Mouse (Mus musculus) liver, adult 2 months (tissue): ENCODE data around the gene Rpl35a. TPM values are rescaled to one million over a fixed set of nuclear protein-coding genes. Genes with fewer than 3 reads are reported as not detected.

Experiments used
- DNase-seq: peaks from one replicate; pipeline ENCODE4 v3.0.0-alpha.2; 2011; ENCODE audit warnings: low read depth, low spot score; ENCODE audit errors: extremely low read depth
- H3K27ac ChIP-seq: fragments of 200-500 bp; replicated peaks from 2 replicates; pipeline ENCODE4 v1.5.1; 2012; ENCODE audit warnings: low read depth, mild to moderate bottlenecking, control low read depth, inconsistent platforms, low read length; ENCODE audit not compliant: insufficient read depth
- H3K27me3 ChIP-seq: fragments of 200-500 bp; 2 replicates; pipeline ENCODE4 v1.6.1; 2012; ENCODE audit warnings: mild to moderate bottlenecking, moderate library complexity, low read length, inconsistent platforms; ENCODE audit not compliant: control insufficient read depth, insufficient read depth
- H3K36me3 ChIP-seq: fragments of 200-500 bp; 2 replicates; pipeline ENCODE4 v1.6.1; 2012; ENCODE audit warnings: low read length, inconsistent platforms; ENCODE audit not compliant: control insufficient read depth, insufficient read depth
- H3K4me1 ChIP-seq: fragments of 200-500 bp; 2 replicates; pipeline ENCODE4 v1.6.1; 2011; ENCODE audit warnings: low read length; ENCODE audit not compliant: control insufficient read depth, insufficient read depth
- H3K4me3 ChIP-seq: fragments of 200-500 bp; 2 replicates; pipeline ENCODE4 v1.5.1; 2011; ENCODE audit warnings: low read depth, mild to moderate bottlenecking, control low read depth, low read length, moderate library complexity; ENCODE audit not compliant: insufficient read depth
- H3K79me2 ChIP-seq: fragments of 200-500 bp; 2 replicates; pipeline ENCODE4 v1.6.1; 2012; ENCODE audit warnings: inconsistent platforms, mild to moderate bottlenecking, low read length, moderate library complexity; ENCODE audit not compliant: control insufficient read depth, insufficient read depth
- H3K9ac ChIP-seq: fragments of 200-500 bp; 2 replicates; pipeline ENCODE4 v1.6.1; 2012; ENCODE audit warnings: low read depth, mild to moderate bottlenecking, control low read depth, inconsistent platforms, low read length
- CTCF ChIP-seq: fragments of 200-500 bp; IDR thresholded peaks from 2 replicates; pipeline ENCODE4 v1.5.1; 2011; ENCODE audit warnings: low read depth, low read length, control low read depth
- POLR2A ChIP-seq: fragments of 200-500 bp; IDR thresholded peaks from 2 replicates; pipeline ENCODE4 v1.6.1; 2011; ENCODE audit warnings: low read length, control low read depth; ENCODE audit not compliant: insufficient read depth; ENCODE audit errors: extremely low read depth
- WGBS: fragments of 180-500 bp; shearing (Covaris S2); methylation state at CpG from one replicate; pipeline ENCODE4 v1.1.7; 2018; 5-methylcytosine and 5-hydroxymethylcytosine counted together
- polyA plus RNA-seq: library from polyadenylated mRNA; depleted of rRNA; stranded (reverse); fragments of >200 nt; gene quantifications from 2 replicates; pipeline ENCODE4 v1.2.3, GENCODE M21; 2012
- total RNA-seq: library from RNA; depleted of rRNA; stranded (reverse); fragments of >200 nt; gene quantifications from 2 replicates; pipeline ENCODE4 v1.2.3, GENCODE M21; 2014

The Rpl35a gene
- total and polyA plus RNA-seq, 2 experiments: 111 to 805 TPM

DNA sequence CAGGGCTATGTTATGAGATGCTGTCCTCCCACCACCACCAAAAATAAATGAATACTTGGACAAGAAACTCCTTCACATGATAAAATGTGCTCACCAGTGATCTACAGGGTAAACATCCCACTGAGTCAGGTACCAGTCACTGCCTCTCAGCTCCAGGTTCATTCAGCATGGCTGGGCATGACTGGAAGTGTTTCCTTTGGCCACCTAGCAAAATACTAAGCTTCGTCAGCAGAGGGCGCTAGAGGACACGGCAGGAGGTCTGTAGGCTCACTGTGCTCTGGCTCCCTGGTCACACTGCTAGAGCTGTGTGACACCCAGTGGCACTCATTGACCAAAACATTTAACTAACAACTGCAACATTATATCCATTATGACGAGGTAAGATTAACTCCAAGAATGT is 32.5 kb upstream of the Rpl35a start:
- H3K9ac ChIP-seq: no peak overlapping the region
- under 1% methylated on average over 4 of the region's 4 CpGs for WGBS
- no peaks in the 10 kb centered on the region for H3K27me3 ChIP-seq
- no peak overlapping the region for H3K4me3 ChIP-seq
- TF ChIP-seq CTCF: peak; percentile 99
- TF ChIP-seq POLR2A: no peak
- H3K4me1 ChIP-seq: no peaks in the 10 kb centered on the region
- H3K36me3 ChIP-seq: no peaks in the 10 kb centered on the region
- H3K79me2 ChIP-seq: no peaks in the 10 kb centered on the region
- H3K27ac ChIP-seq: no peak overlapping the region
- DNase-seq: peak; percentile 63

DNA sequence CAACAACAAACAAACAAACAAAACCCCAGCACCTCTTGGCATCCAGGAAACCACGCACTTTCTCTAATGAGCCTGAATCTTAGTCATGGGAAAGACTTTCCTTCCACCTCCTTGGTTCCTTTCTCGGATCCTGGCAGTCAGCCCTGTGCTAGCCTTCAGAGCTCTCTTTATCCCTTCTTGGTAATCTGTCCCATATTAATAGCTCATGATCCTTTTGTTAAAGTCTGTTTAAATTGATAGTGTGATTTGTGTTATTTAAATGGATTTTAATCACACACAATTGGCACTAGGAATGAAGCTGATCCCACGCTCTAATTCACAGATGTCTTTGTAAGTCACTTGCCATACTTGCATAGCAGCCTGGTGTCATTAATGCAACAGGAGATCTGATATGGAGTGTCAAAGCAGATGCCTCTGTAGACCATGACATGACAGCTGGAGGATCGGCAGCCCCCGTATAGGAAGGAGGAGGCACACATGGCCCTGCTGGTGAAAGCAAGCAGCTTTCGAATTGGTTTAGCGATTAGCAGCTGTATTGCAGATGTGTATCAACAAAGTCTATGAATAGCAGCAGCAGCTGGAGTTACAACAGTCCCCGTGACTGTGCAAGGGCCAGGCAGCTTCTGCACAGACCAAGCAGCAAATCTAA is 31.7 kb upstream of the Rpl35a start:
- no peak for DNase-seq
- H3K4me1 ChIP-seq: no peaks in the 10 kb centered on the region
- H3K4me3 ChIP-seq: no peak overlapping the region
- no peaks in the 10 kb centered on the region for H3K36me3 ChIP-seq
- TF ChIP-seq CTCF (no peak), POLR2A (no peak)
- H3K79me2 ChIP-seq: no peaks in the 10 kb centered on the region
- H3K9ac ChIP-seq: no peak overlapping the region
- H3K27me3 ChIP-seq: no peaks in the 10 kb centered on the region
- 86% methylated on average over 8 of the region's 8 CpGs for WGBS
- no peak overlapping the region for H3K27ac ChIP-seq

DNA sequence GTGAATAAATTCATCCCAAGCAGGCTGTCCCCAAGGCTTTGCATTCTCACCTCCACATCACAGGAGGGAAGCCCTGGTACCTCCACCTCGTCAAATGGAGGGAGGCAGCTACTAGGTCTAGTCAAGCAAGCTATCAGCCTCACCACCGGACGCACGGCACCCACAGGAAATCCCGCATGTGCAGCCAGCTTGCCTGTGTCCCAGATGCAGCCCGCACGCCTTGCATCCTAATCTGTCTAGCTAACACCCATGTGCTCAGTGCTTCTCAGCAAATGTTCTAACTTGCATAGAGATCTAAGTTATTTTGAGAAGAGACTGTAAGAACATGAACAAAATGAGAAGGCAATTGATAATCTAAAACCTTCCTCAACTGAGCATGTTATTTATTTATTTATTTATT is 29.9 kb upstream of the Rpl35a start:
- Histone ChIP-seq H3K36me3 (no peaks in the 10 kb centered on the region), H3K27me3 (no peaks in the 10 kb centered on the region), H3K9ac (no peak overlapping the region), H3K27ac (no peak overlapping the region), H3K4me1 (no peaks in the 10 kb centered on the region), H3K4me3 (no peak overlapping the region), H3K79me2 (no peaks in the 10 kb centered on the region)
- whole genome bisulfite sequencing: 83% methylated on average over 7 of the region's 7 CpGs
- no peak for DNase-seq
- TF ChIP-seq CTCF (no peak), POLR2A (no peak)

DNA sequence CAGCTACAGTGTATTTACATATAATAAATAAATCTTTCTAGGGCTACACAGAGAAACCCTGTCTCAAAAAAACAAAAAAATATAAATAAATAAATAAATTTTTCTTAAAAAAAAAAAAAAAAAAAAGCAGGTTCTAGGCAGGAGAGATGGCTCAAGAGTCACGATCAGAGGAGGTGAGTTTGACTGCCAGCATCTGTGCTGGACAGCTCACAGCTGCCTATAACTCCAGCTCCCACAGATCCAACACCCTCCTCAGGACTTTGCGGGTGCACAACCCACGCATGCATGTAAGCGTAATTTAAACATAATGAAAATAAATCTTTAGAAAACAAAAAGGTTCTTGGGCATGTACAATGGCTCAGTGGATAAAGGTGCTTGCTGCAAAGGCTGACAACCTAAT is 20.2 kb upstream of the Rpl35a start:
- Histone ChIP-seq H3K27me3 (no peaks in the 10 kb centered on the region), H3K79me2 (no peaks in the 10 kb centered on the region), H3K4me3 (no peak overlapping the region), H3K9ac (no peak overlapping the region), H3K27ac (no peak overlapping the region), H3K36me3 (no peaks in the 10 kb centered on the region), H3K4me1 (no peaks in the 10 kb centered on the region)
- TF ChIP-seq CTCF (no peak), POLR2A (no peak)
- no peak for DNase-seq
- 94% methylated on average over 4 of the region's 4 CpGs for WGBS

DNA sequence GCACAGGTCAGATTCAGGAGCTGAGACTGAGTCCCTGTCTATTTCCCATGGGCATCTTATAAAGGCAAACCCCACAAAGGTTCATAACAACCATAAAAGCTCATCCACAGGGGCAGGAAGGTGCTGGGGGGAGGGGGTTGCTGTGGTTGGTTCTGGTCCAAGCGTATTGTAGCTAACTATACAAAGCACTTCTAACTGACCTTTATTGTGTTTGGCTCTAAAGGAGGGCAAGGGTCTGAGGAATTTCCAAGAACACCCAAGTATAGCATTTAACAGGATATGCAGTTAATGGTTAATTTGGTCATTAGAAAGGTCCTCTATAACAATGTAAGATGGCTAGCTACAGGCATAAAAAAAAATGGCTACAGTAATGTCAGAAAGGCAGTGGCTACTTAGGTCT is 13.6 kb upstream of the Rpl35a start:
- no peaks in the 10 kb centered on the region for H3K4me1 ChIP-seq
- no peak overlapping the region for H3K9ac ChIP-seq
- H3K4me3 ChIP-seq: no peak overlapping the region
- no peak overlapping the region for H3K27ac ChIP-seq
- 86% methylated on average over 1 of the region's 1 CpGs for WGBS
- H3K36me3 ChIP-seq: no peaks in the 10 kb centered on the region
- no peak for TF ChIP-seq POLR2A
- no peak for TF ChIP-seq CTCF
- H3K27me3 ChIP-seq: no peaks in the 10 kb centered on the region
- DNase-seq: no peak
- H3K79me2 ChIP-seq: no peaks in the 10 kb centered on the region

DNA sequence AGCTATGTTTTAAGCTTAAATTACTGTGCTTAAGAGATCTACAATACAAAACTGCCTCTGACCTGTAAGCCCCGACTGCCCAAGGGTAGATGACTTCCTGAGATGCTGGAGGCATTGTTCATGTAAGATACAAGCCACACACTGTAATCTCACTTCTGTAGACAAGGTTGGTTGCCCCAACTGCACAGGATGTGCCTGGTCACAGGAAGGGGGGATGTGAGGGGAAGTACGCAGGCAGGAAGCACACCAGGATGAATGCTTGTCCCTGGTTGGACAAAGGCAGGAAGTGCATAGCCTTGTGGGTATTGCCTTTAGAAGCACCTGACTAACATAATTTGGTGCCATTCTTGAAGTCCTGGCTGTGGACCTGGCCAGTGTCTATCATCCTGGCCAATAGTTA is 13.0 kb upstream of the Rpl35a start:
- TF ChIP-seq CTCF (no peak), POLR2A (no peak)
- no peak overlapping the region for H3K4me3 ChIP-seq
- no peak overlapping the region for H3K27ac ChIP-seq
- H3K4me1 ChIP-seq: no peaks in the 10 kb centered on the region
- no peaks in the 10 kb centered on the region for H3K36me3 ChIP-seq
- H3K79me2 ChIP-seq: no peaks in the 10 kb centered on the region
- no peak for DNase-seq
- WGBS: 63% methylated on average over 2 of the region's 2 CpGs
- H3K9ac ChIP-seq: no peak overlapping the region
- no peaks in the 10 kb centered on the region for H3K27me3 ChIP-seq
